ENCODE assay signal across 8 mouse cellular contexts in genomic region chr8:61927777-61928494, GRCm38 (mm10). TPM values are rescaled to one million over a fixed set of nuclear protein-coding genes. Genes with fewer than 3 reads are reported as not detected.
DNase-seq lines count a peak whose midpoint lies in the region; ATAC-seq lines count a peak whose summit lies in the region.

Gene Ddx60, plus strand, starts transcription at chr8:61928087.

- ATAC-seq in CD4-positive, CD25-positive, alpha-beta regulatory T cell, adult 4 months = peak; percentile 90
- peak; percentile 68 for ATAC-seq in heart, embryonic 16.5 days (replicated peaks; ENCODE audit: extremely low read depth, insufficient read depth, low FRiP score)
- ATAC-seq in liver, embryonic 13.5 days (ENCODE audit: low read depth) = no peak
- ATAC-seq in stomach, embryonic 16.5 days (ENCODE audit: insufficient read depth, low FRiP score) = peak; percentile 69

- peak; percentile 8 for DNase-seq in brain, embryonic 18.5 days (ENCODE audit: low read depth, low spot score)
- DNase-seq in forebrain, embryonic 10.5 days (ENCODE audit: extremely low spot score, low spot score) = no peak
- peak; percentile 70 to 83 for DNase-seq in kidney, postnatal 25 days
- no peak for DNase-seq in liver, embryonic 13.5 days
- peak; percentile 24 for DNase-seq in neural tube, embryonic 10.5 days (ENCODE audit: extremely low spot score, low spot score)

- WGBS in forebrain, embryonic 10.5 days = 11% methylated on average over 22 of the region's 22 CpGs
- 4% methylated on average over 22 of the region's 22 CpGs for WGBS in heart, embryonic 16.5 days
- WGBS in liver, embryonic 13.5 days (ENCODE audit: insufficient replicate concordance) = 5% methylated on average over 22 of the region's 22 CpGs
- 6% methylated on average over 22 of the region's 22 CpGs for WGBS in stomach, embryonic 16.5 days

- peak within 1 kb of the TSS; percentile 50 for H3K4me3 ChIP-seq in forebrain, embryonic 10.5 days
- H3K4me3 ChIP-seq in heart, embryonic 16.5 days (ENCODE audit: low read length) = peak within 1 kb of the TSS; percentile 67
- H3K4me3 ChIP-seq in liver, embryonic 13.5 days (replicated peaks) = peak within 1 kb of the TSS; percentile 61
- peak within 1 kb of the TSS; percentile 73 for H3K4me3 ChIP-seq in stomach, embryonic 16.5 days (replicated peaks; ENCODE audit: low read length)

- peaks cover 8% of the 10 kb centered on the region for H3K4me1 ChIP-seq in forebrain, embryonic 10.5 days
- peaks cover 25% of the 10 kb centered on the region for H3K4me1 ChIP-seq in heart, embryonic 16.5 days (ENCODE audit: control insufficient read depth, insufficient read depth, low read length)
- no peaks in the 10 kb centered on the region for H3K4me1 ChIP-seq in liver, embryonic 13.5 days (replicated peaks)
- no peaks in the 10 kb centered on the region for H3K4me1 ChIP-seq in stomach, embryonic 16.5 days (ENCODE audit: control insufficient read depth, insufficient read depth, low read length)

- H3K9me3 ChIP-seq in forebrain, embryonic 10.5 days = no peaks in the 10 kb centered on the region
- H3K9me3 ChIP-seq in heart, embryonic 16.5 days (replicated peaks; ENCODE audit: control insufficient read depth, low read length) = no peaks in the 10 kb centered on the region
- H3K9me3 ChIP-seq in liver, embryonic 13.5 days (replicated peaks) = no peaks in the 10 kb centered on the region
- no peaks in the 10 kb centered on the region for H3K9me3 ChIP-seq in stomach, embryonic 16.5 days (replicated peaks; ENCODE audit: control insufficient read depth, low read length)

- H3K27ac ChIP-seq in forebrain, embryonic 10.5 days = peak within 1 kb of the TSS; percentile 32; the same call in 1 of the 2 replicates
- peak within 1 kb of the TSS; percentile 85 for H3K27ac ChIP-seq in heart, embryonic 16.5 days (ENCODE audit: low read length)
- no peak within 1 kb of the TSS for H3K27ac ChIP-seq in liver, embryonic 13.5 days
- no peak within 1 kb of the TSS for H3K27ac ChIP-seq in stomach, embryonic 16.5 days (ENCODE audit: low read length)

- H3K36me3 ChIP-seq in forebrain, embryonic 10.5 days (replicated peaks) = no peaks in the 10 kb centered on the region
- H3K36me3 ChIP-seq in heart, embryonic 16.5 days (ENCODE audit: control insufficient read depth, insufficient read depth) = no peaks in the 10 kb centered on the region
- H3K36me3 ChIP-seq in liver, embryonic 13.5 days = no peaks in the 10 kb centered on the region
- H3K36me3 ChIP-seq in stomach, embryonic 16.5 days (ENCODE audit: control insufficient read depth, insufficient read depth, low read length) = no peaks in the 10 kb centered on the region

- peak within 1 kb of the TSS; percentile 80 for H3K9ac ChIP-seq in heart, embryonic 16.5 days (ENCODE audit: low read length)
- H3K9ac ChIP-seq in liver, embryonic 13.5 days = peak within 1 kb of the TSS; percentile 41
- H3K9ac ChIP-seq in stomach, embryonic 16.5 days (ENCODE audit: low read length) = peak within 1 kb of the TSS; percentile 72

- H3K4me2 ChIP-seq in heart, embryonic 16.5 days (ENCODE audit: low read depth, low read length) = peak within 1 kb of the TSS; percentile 74
- H3K4me2 ChIP-seq in liver, embryonic 13.5 days = peak within 1 kb of the TSS; percentile 71
- peak within 1 kb of the TSS; percentile 66 for H3K4me2 ChIP-seq in stomach, embryonic 16.5 days (ENCODE audit: low read depth, low read length)

- H3K27me3 ChIP-seq in forebrain, embryonic 10.5 days (ENCODE audit: poor library complexity, severe bottlenecking) = peaks cover 22% of the 10 kb centered on the region
- H3K27me3 ChIP-seq in heart, embryonic 16.5 days (ENCODE audit: control insufficient read depth, insufficient read depth, low read length) = no peaks in the 10 kb centered on the region
- no peaks in the 10 kb centered on the region for H3K27me3 ChIP-seq in liver, embryonic 13.5 days
- H3K27me3 ChIP-seq in stomach, embryonic 16.5 days (ENCODE audit: control insufficient read depth, insufficient read depth, low read length) = no peaks in the 10 kb centered on the region

RNA-seq across cellular contexts. Expression of gene Ddx60, which starts in this region (rescaled TPM):
- polyA plus RNA-seq in CD4-positive, CD25-positive, alpha-beta regulatory T cell, adult 4 months (2017; shearing (Covaris generic)) = 10 to 100 TPM; 53.0 to 57.9 TPM
- 0.02 TPM in 1 of 2 replicates, not detected in the other for polyA plus RNA-seq in forebrain, embryonic 10.5 days (2016; fragmentation: Nextera tagmentation; extraction: Ambion mirVana)
- polyA plus RNA-seq in heart, embryonic 16.5 days (2015; fragmentation: Nextera tagmentation; extraction: Ambion mirVana) = 2.7 and 3.2 TPM in 2 replicates
- polyA plus RNA-seq in liver, embryonic 13.5 days (2015; fragmentation: Nextera tagmentation; extraction: Ambion mirVana) = 0.48 and 0.94 TPM in 2 replicates
- polyA plus RNA-seq in stomach, embryonic 16.5 days (2015; fragmentation: Nextera tagmentation; extraction: Ambion mirVana) = 0.97 and 1.9 TPM in 2 replicates

Comparison
In these comparisons a context has a peak if more than half of its experiments do, and no peak if none do; other contexts are left out.
1. RNA of gene Ddx60 (polyA plus RNA-seq): 53.0 to 57.9 TPM in CD4-positive, CD25-positive, alpha-beta regulatory T cell, adult 4 months; 2.7 to 3.2 TPM in heart, embryonic 16.5 days, 0.97 to 1.9 TPM in stomach, embryonic 16.5 days, 0.48 to 0.94 TPM in liver, embryonic 13.5 days and 0.02 TPM in forebrain, embryonic 10.5 days; every median in the first group is over 10 times any median in the second.
2. DNase-seq: peak in brain, embryonic 18.5 days (single experiment), kidney, postnatal 25 days (2 of 2) and neural tube, embryonic 10.5 days (single experiment); none in forebrain, embryonic 10.5 days (single experiment) and liver, embryonic 13.5 days (single experiment).
3. H3K27ac ChIP-seq: peak in forebrain, embryonic 10.5 days (single experiment) and heart, embryonic 16.5 days (single experiment); none in liver, embryonic 13.5 days (single experiment) and stomach, embryonic 16.5 days (single experiment).
4. Peak in every context shown above with its lines, with median percentiles within 50 percentile points of each other: H3K4me3 ChIP-seq, H3K4me2 ChIP-seq and H3K9ac ChIP-seq.